Comparison of ENCODE assay signal across 9 mouse cellular contexts in the genomic region with DNA sequence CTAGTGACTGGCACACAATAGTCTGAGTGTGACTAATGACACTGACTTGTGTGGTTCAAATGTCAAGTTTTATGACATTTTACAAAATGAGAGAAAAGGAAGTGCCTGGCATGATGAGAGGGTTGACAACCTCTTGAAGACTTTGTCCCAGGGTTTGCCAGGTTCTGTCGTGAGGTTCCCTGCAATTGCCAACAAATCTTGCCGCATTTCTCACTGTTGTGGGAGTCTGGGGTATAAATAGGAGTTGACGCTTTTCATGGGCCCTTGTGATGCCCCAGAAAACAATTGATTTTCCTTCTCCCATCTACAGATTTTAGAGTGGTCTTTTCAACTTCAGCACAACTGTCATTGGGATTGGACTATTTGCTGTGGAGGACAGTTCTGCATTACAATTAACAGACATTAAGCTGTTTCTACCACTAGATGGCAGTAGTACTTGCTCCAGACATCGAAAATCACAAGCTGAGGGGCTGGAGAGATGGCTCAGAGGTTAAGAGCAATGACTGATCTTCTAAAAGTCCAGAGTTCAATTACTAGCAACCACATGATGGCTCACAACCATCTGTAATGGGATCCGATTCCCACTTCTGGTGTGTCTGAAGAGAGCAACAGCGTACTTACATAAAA. TPM values are rescaled to one million over a fixed set of nuclear protein-coding genes. Genes with fewer than 3 reads are reported as not detected.
DNase-seq lines count a peak whose midpoint lies in the region; ATAC-seq lines count a peak whose summit lies in the region.
"Had no signal": no experiment of that assay in that cellular context is flagged by ENCODE, and none has a peak within 500 bp of the region (broad histone marks: within the 10 kb centered on the region; RNA-seq: fewer than 3 reads in every experiment).

No protein-coding gene starts in this region.

- DNase-seq in forebrain, embryonic 14.5 days (ENCODE audit: low spot score) = peak; percentile 88
- no peak for DNase-seq in forebrain, embryonic 11.5 days (ENCODE audit: low spot score)
- peak; percentile 17 for DNase-seq in right cerebral cortex, adult 18-20 months
- DNase-seq in right cerebral cortex, postnatal 14 days = no peak
- peak; percentile 82 for DNase-seq in cerebellum, adult 9-10 months
- DNase-seq in mesoderm, embryonic 11.5 days (ENCODE audit: low read depth, low spot score) = peak; percentile 74
- DNase-seq in right cerebral cortex, postnatal 25 days = no peak

- H3K4me3 ChIP-seq in forebrain, embryonic 14.5 days (ENCODE audit: low read depth, low read length) = no peak overlapping the region
- H3K4me3 ChIP-seq in forebrain, embryonic 11.5 days (ENCODE audit: low read depth, low read length) = no peak overlapping the region
- no peak overlapping the region for H3K4me3 ChIP-seq in intestine, embryonic 15.5 days (replicated peaks)
- H3K4me3 ChIP-seq: limb, embryonic 13.5 days had no signal

- no peak for ATAC-seq in forebrain, embryonic 14.5 days
- ATAC-seq in forebrain, embryonic 11.5 days (replicated peaks; ENCODE audit: low FRiP score) = no peak
- 0 out of 2 replicates have a peak, but pooled peaks have one; percentile 26 for ATAC-seq in intestine, embryonic 15.5 days

- H3K27ac ChIP-seq in forebrain, embryonic 14.5 days (ENCODE audit: low read depth, low read length) = no peak overlapping the region
- no peak overlapping the region for H3K27ac ChIP-seq in forebrain, embryonic 11.5 days (ENCODE audit: low read depth, low read length)
- H3K27ac ChIP-seq in intestine, embryonic 15.5 days = no peak overlapping the region
- H3K27ac ChIP-seq: limb, embryonic 13.5 days had no signal

- H3K36me3 ChIP-seq in forebrain, embryonic 14.5 days (ENCODE audit: control insufficient read depth, insufficient read depth, low read length) = no peaks in the 10 kb centered on the region
- H3K36me3 ChIP-seq in forebrain, embryonic 11.5 days (ENCODE audit: control insufficient read depth, insufficient read depth, low read length) = no peaks in the 10 kb centered on the region
- H3K36me3 ChIP-seq in intestine, embryonic 15.5 days = no peaks in the 10 kb centered on the region
- H3K36me3 ChIP-seq: limb, embryonic 13.5 days had no signal

- WGBS in forebrain, embryonic 14.5 days = 36% methylated on average over 6 of the region's 6 CpGs
- WGBS in forebrain, embryonic 11.5 days = 40% methylated on average over 6 of the region's 6 CpGs
- WGBS in intestine, embryonic 15.5 days = 28% methylated on average over 6 of the region's 6 CpGs

- no peaks in the 10 kb centered on the region for H3K27me3 ChIP-seq in forebrain, embryonic 14.5 days (replicated peaks; ENCODE audit: control insufficient read depth, insufficient read depth, low read length)
- no peaks in the 10 kb centered on the region for H3K27me3 ChIP-seq in forebrain, embryonic 11.5 days (ENCODE audit: control insufficient read depth, insufficient read depth, low read length)
- H3K27me3 ChIP-seq in intestine, embryonic 15.5 days (replicated peaks) = no peaks in the 10 kb centered on the region
- H3K27me3 ChIP-seq: limb, embryonic 13.5 days had no signal

- H3K9me3 ChIP-seq in forebrain, embryonic 14.5 days (replicated peaks; ENCODE audit: control insufficient read depth, low read length) = no peaks in the 10 kb centered on the region
- H3K9me3 ChIP-seq in forebrain, embryonic 11.5 days (ENCODE audit: control insufficient read depth, low read length) = no peaks in the 10 kb centered on the region
- no peaks in the 10 kb centered on the region for H3K9me3 ChIP-seq in intestine, embryonic 15.5 days
- H3K9me3 ChIP-seq: limb, embryonic 13.5 days had no signal

- H3K4me1 ChIP-seq in forebrain, embryonic 14.5 days (ENCODE audit: control insufficient read depth, insufficient read depth, low read length) = no peaks in the 10 kb centered on the region
- H3K4me1 ChIP-seq in forebrain, embryonic 11.5 days (replicated peaks; ENCODE audit: control insufficient read depth, insufficient read depth, low read length) = no peaks in the 10 kb centered on the region
- H3K4me1 ChIP-seq in intestine, embryonic 15.5 days (replicated peaks) = no peaks in the 10 kb centered on the region

- H3K9ac ChIP-seq in forebrain, embryonic 14.5 days (ENCODE audit: low read length) = no peak overlapping the region
- no peak overlapping the region for H3K9ac ChIP-seq in forebrain, embryonic 11.5 days (ENCODE audit: low read length)
- H3K9ac ChIP-seq in intestine, embryonic 15.5 days = no peak overlapping the region
- H3K9ac ChIP-seq: limb, embryonic 13.5 days had no signal

- H3K4me2 ChIP-seq in forebrain, embryonic 14.5 days (ENCODE audit: low read length) = no peak overlapping the region
- no peak overlapping the region for H3K4me2 ChIP-seq in forebrain, embryonic 11.5 days (ENCODE audit: low read depth, low read length, severe bottlenecking)
- H3K4me2 ChIP-seq in intestine, embryonic 15.5 days (replicated peaks) = no peak overlapping the region
- H3K4me2 ChIP-seq: limb, embryonic 13.5 days had no signal

RNA-seq across cellular contexts. Expression of gene Zc3h8, which starts 4.2 kb away (rescaled TPM):
- polyA plus RNA-seq in forebrain, embryonic 14.5 days (2014; fragmentation: Nextera tagmentation; extraction: Ambion mirVana) = 10.2 and 12.2 TPM in 2 replicates
- 10.4 and 10.8 TPM in 2 replicates for polyA plus RNA-seq in forebrain, embryonic 11.5 days (2014; fragmentation: Nextera tagmentation; extraction: Ambion mirVana)
- 6.6 and 7.2 TPM in 2 replicates for polyA plus RNA-seq in intestine, embryonic 15.5 days (2015; fragmentation: Nextera tagmentation; extraction: Ambion mirVana)

RNA-seq across cellular contexts. Expression of gene Zc3h6, which starts 19.1 kb away (rescaled TPM):
- 4.3 and 4.6 TPM in 2 replicates for polyA plus RNA-seq in forebrain, embryonic 14.5 days (2014; fragmentation: Nextera tagmentation; extraction: Ambion mirVana)
- 2.8 and 2.9 TPM in 2 replicates for polyA plus RNA-seq in forebrain, embryonic 11.5 days (2014; fragmentation: Nextera tagmentation; extraction: Ambion mirVana)
- 1.5 and 1.9 TPM in 2 replicates for polyA plus RNA-seq in intestine, embryonic 15.5 days (2015; fragmentation: Nextera tagmentation; extraction: Ambion mirVana)

RNA-seq across cellular contexts. Expression of gene Gm10762, which starts 19.4 kb away (rescaled TPM):
- polyA plus RNA-seq in forebrain, embryonic 14.5 days (2014; fragmentation: Nextera tagmentation; extraction: Ambion mirVana) = 18.0 and 23.5 TPM in 2 replicates
- 22.8 and 25.3 TPM in 2 replicates for polyA plus RNA-seq in forebrain, embryonic 11.5 days (2014; fragmentation: Nextera tagmentation; extraction: Ambion mirVana)
- 10.1 and 11.0 TPM in 2 replicates for polyA plus RNA-seq in intestine, embryonic 15.5 days (2015; fragmentation: Nextera tagmentation; extraction: Ambion mirVana)

Comparison
In these comparisons a context has a peak if more than half of its experiments do, and no peak if none do; other contexts are left out.
1. DNase-seq: peak in forebrain, embryonic 14.5 days (single experiment), right cerebral cortex, adult 18-20 months (single experiment), cerebellum, adult 9-10 months (single experiment) and mesoderm, embryonic 11.5 days (single experiment); none in forebrain, embryonic 11.5 days (single experiment), right cerebral cortex, postnatal 14 days (single experiment) and right cerebral cortex, postnatal 25 days (single experiment).